Mouse (Mus musculus) myocyte (in vitro differentiated cells): ENCODE measurements around the gene Rbfox1.

ENCODE experiments used
- E2F4 ChIP-seq: IDR thresholded peaks from one replicate; pipeline ENCODE4 v1.6.1; 2011; ENCODE audit warnings: mild to moderate bottlenecking, control low read depth, moderate library complexity; ENCODE audit not compliant: insufficient read depth
- POLR2A ChIP-seq: IDR thresholded peaks from one replicate; pipeline ENCODE4 v1.6.1; 2011; ENCODE audit warnings: low read depth, mild to moderate bottlenecking, control low read depth, moderate library complexity; ENCODE audit not compliant: insufficient read length
- SRF ChIP-seq: IDR thresholded peaks from one replicate; pipeline ENCODE4 v1.6.1; 2011; ENCODE audit warnings: low read depth; ENCODE audit not compliant: control insufficient read depth, insufficient read length
- TCF3 ChIP-seq: IDR thresholded peaks from one replicate; pipeline ENCODE4 v1.6.1; 2011; ENCODE audit warnings: low read depth, control low read depth; ENCODE audit not compliant: insufficient read length

- TF ChIP-seq POLR2A: no peak
- no peak for TF ChIP-seq E2F4
- TF ChIP-seq TCF3: no peak
- no peak for TF ChIP-seq SRF
Measured at GRCm38 (mm10) chr16:7036988-7037387, 1151.8 kb downstream of the Rbfox1 start.
